Mouse (Mus musculus): ENCODE measurements around the gene Wdr38.

Gene Wdr38

GRCm38 (mm10) chr2:38997386-38998374, at the start of gene Wdr38:
Wdr38 (plus strand) TSS chr2:38997476.
- DNase-seq (ENCODE audit: low spot score) = peak; percentile 91

- DNase-seq (ENCODE audit: low spot score) = no peak
These were observed 49.7 kb upstream of the Wdr38 start for GRCm38 (mm10) chr2:38947566-38947965.

- no peak for DNase-seq (ENCODE audit: low spot score)
These were observed 47.0 kb upstream of the Wdr38 start for GRCm38 (mm10) chr2:38950281-38950719.

GRCm38 (mm10) chr2:38953152-38953883, 44.0 kb upstream of the Wdr38 start:
- no peak for DNase-seq (ENCODE audit: low spot score)

- DNase-seq (ENCODE audit: low spot score) = no peak
These were observed 41.2 kb upstream of the Wdr38 start for GRCm38 (mm10) chr2:38956062-38956461.

GRCm38 (mm10) chr2:38957671-38958223, 39.5 kb upstream of the Wdr38 start:
- no peak for DNase-seq (ENCODE audit: low spot score)

GRCm38 (mm10) chr2:38964198-38964597, 33.1 kb upstream of the Wdr38 start:
- peak; percentile 79 for DNase-seq (ENCODE audit: low spot score)

GRCm38 (mm10) chr2:38969650-38970049, 27.6 kb upstream of the Wdr38 start:
- DNase-seq (ENCODE audit: low spot score) = no peak

GRCm38 (mm10) chr2:38970057-38970456, 27.2 kb upstream of the Wdr38 start:
- no peak for DNase-seq (ENCODE audit: low spot score)

- no peak for DNase-seq (ENCODE audit: low spot score)
These were observed 24.1 kb upstream of the Wdr38 start for GRCm38 (mm10) chr2:38973223-38973622.

- DNase-seq (ENCODE audit: low spot score) = no peak
These were observed 23.6 kb upstream of the Wdr38 start for GRCm38 (mm10) chr2:38973701-38974100.

- no peak for DNase-seq (ENCODE audit: low spot score)
These were observed 23.1 kb upstream of the Wdr38 start for GRCm38 (mm10) chr2:38974171-38974570.

GRCm38 (mm10) chr2:38975181-38975580, 22.1 kb upstream of the Wdr38 start:
- DNase-seq (ENCODE audit: low spot score) = no peak

- DNase-seq (ENCODE audit: low spot score) = no peak
These were observed 21.1 kb upstream of the Wdr38 start for GRCm38 (mm10) chr2:38975941-38976805.

GRCm38 (mm10) chr2:38977837-38978236, 19.4 kb upstream of the Wdr38 start:
- no peak for DNase-seq (ENCODE audit: low spot score)

GRCm38 (mm10) chr2:38983456-38983855, 13.8 kb upstream of the Wdr38 start:
- DNase-seq (ENCODE audit: low spot score) = no peak

GRCm38 (mm10) chr2:38986580-38986979, 10.7 kb upstream of the Wdr38 start:
- DNase-seq (ENCODE audit: low spot score) = no peak

GRCm38 (mm10) chr2:38987371-38987770, 9.9 kb upstream of the Wdr38 start:
- DNase-seq (ENCODE audit: low spot score) = no peak

- DNase-seq (ENCODE audit: low spot score) = peak; percentile 20
These were observed 9.3 kb upstream of the Wdr38 start for GRCm38 (mm10) chr2:38987803-38988510.

GRCm38 (mm10) chr2:38988929-38989328, 8.3 kb upstream of the Wdr38 start:
- no peak for DNase-seq (ENCODE audit: low spot score)

GRCm38 (mm10) chr2:38992004-38992403, 5.3 kb upstream of the Wdr38 start:
- no peak for DNase-seq (ENCODE audit: low spot score)

Data from embryo, embryonic 10 days (tissue).